Mouse (Mus musculus): ENCODE measurements around the gene Gm6509. TPM values are rescaled to one million over a fixed set of nuclear protein-coding genes. Genes with fewer than 3 reads are reported as not detected.
"Not testable (repeated sequence)": the region's sequence is repeated elsewhere in the genome, so short reads cannot be mapped to it uniquely, and the experiment has no call there.

The Gm6509 gene
- not detected in 2 replicates for polyA plus RNA-seq (2016; fragmentation: Nextera tagmentation; extraction: Ambion mirVana)

DNA sequence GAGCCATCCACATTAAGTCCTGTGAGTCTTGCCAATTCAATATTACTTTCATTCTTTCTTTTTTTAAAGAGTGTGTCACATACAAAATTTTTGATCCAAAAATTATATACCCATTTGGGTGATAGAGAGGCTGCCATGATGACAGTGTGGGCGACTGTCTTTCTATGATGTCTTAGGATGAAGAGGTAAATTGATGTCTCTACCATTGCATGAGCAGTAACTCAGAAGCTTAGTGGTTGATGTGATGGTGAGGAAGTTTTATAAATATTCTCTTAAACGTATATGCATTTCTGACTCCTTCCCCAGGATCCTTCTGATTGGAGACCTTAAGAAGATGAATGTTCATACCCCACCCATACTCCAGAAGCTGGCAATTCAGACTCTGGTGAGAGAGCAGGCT lies at the start of gene Gm6509:
TSS of gene Gm6509 (plus strand) at position 301 of the 400 bp plus-strand sequence.
- not testable (repeated sequence) for H3K27ac ChIP-seq (replicated peaks); H3K36me3 ChIP-seq; H3K4me3 ChIP-seq; H3K4me1 ChIP-seq; H3K9me3 ChIP-seq; H3K27me3 ChIP-seq; H3K9ac ChIP-seq (replicated peaks); ATAC-seq (ENCODE audit: low FRiP score, low read depth); H3K4me2 ChIP-seq (replicated peaks)
- WGBS: 60% methylated on average over 1 of the region's 2 CpGs

DNA sequence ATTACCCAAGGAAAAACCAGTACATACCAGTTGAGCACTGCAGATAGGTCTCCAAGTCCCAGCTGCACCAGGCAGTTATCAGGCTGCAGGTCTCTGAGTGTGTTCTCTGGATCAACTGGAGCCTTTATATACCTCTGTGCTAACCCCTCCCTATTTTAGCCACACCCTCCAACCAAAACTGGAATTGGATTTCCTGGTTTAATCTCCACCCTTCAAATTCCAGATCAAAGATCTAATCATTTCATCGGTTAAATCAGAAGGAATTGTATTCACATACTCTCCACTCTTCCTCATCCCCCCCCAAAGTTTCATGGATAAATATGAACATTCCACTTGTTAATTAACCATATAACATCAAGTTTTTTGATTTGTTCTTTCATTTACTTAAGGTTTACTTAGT lies 7.5 kb upstream of the Gm6509 start, which contains the start of gene Gm3147:
TSS of gene Gm3147 (minus strand) at position 101 of the 400 bp plus-strand sequence.
- no CpG with 5 or more reads among the region's 1 CpGs for WGBS
- not testable (repeated sequence) for H3K27me3 ChIP-seq; H3K9me3 ChIP-seq; H3K27ac ChIP-seq (replicated peaks); H3K36me3 ChIP-seq; H3K4me1 ChIP-seq; ATAC-seq (ENCODE audit: low FRiP score, low read depth); H3K9ac ChIP-seq (replicated peaks); H3K4me2 ChIP-seq (replicated peaks); H3K4me3 ChIP-seq

DNA sequence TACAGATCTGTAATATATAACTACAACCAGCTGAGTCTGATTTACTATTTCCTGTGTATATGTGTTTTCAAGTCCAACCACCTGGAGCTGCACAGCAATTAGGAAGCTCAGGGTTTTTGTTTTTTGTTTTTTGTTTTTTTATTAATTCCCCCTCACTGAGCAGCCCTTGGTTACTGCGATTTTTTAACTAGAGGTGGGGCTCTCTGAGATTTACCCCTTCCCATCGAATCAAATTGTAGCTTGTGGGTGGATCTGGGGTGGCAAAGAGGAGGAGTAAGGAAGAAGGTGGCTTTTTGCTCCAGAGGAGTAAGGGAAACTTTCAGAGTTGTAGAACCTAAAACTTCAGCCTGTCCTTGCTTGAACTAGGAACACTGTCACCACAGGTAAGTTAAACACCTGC lies 24.3 kb downstream of the Gm6509 start, which contains the start of gene Gm6205:
TSS of gene Gm6205 (plus strand) at position 301 of the 400 bp plus-strand sequence.
- H3K27ac ChIP-seq (replicated peaks); ATAC-seq (ENCODE audit: low FRiP score, low read depth); H3K9ac ChIP-seq (replicated peaks); H3K36me3 ChIP-seq; H3K4me1 ChIP-seq; H3K27me3 ChIP-seq; H3K4me2 ChIP-seq (replicated peaks); H3K9me3 ChIP-seq; H3K4me3 ChIP-seq: not testable (repeated sequence)
- no CpG with 5 or more reads among the region's 2 CpGs for WGBS

Other genes with a start within 250 kb of the Gm6509 start
- not detected in 2 replicates for gene Gm7682, start 178.2 kb upstream of the Gm6509 start, polyA plus RNA-seq (2016; fragmentation: Nextera tagmentation; extraction: Ambion mirVana)
- gene Gm3139, start 97.7 kb upstream of the Gm6509 start, polyA plus RNA-seq (2016; fragmentation: Nextera tagmentation; extraction: Ambion mirVana): not detected in 2 replicates
- gene Gm3147, start 7.6 kb upstream of the Gm6509 start, polyA plus RNA-seq (2016; fragmentation: Nextera tagmentation; extraction: Ambion mirVana): not detected in 2 replicates
- not detected in 2 replicates for gene Gm6205, start 24.4 kb downstream of the Gm6509 start, polyA plus RNA-seq (2016; fragmentation: Nextera tagmentation; extraction: Ambion mirVana)
- not detected in 2 replicates for gene Gm3183, start 241.5 kb downstream of the Gm6509 start, polyA plus RNA-seq (2016; fragmentation: Nextera tagmentation; extraction: Ambion mirVana)